Mouse (Mus musculus) ovary, postnatal 10 days (tissue): Measurements from ENCODE around the gene Rangap1.
"Not testable (repeated sequence)": the region's sequence is repeated elsewhere in the genome, so short reads cannot be mapped to it uniquely, and the experiment has no call there.

ENCODE experiments used
- DNase-seq: peaks from one replicate; pipeline ENCODE4 v3.0.0; 2022; ENCODE audit warnings: low spot score

Gene Rangap1

GRCm38 (mm10) chr15:81742368-81742767 lies 3.0 kb downstream of the Rangap1 start:
- not testable (repeated sequence) for DNase-seq

GRCm38 (mm10) chr15:81739924-81740323 lies 5.4 kb downstream of the Rangap1 start:
- no peak for DNase-seq

GRCm38 (mm10) chr15:81739296-81739695 lies 6.0 kb downstream of the Rangap1 start:
- no peak for DNase-seq

GRCm38 (mm10) chr15:81735075-81735474 lies 10.3 kb downstream of the Rangap1 start:
- no peak for DNase-seq

GRCm38 (mm10) chr15:81729792-81730635 lies 15.3 kb downstream of the Rangap1 start:
- peak; percentile 76 for DNase-seq

GRCm38 (mm10) chr15:81729241-81729791 lies 16.0 kb downstream of the Rangap1 start:
- DNase-seq = no peak

GRCm38 (mm10) chr15:81725965-81726364 lies 19.4 kb downstream of the Rangap1 start:
- no peak for DNase-seq

GRCm38 (mm10) chr15:81723653-81724052 lies 21.7 kb downstream of the Rangap1 start:
- DNase-seq = no peak

- DNase-seq = no peak
Measured at GRCm38 (mm10) chr15:81722361-81722760, 23.0 kb downstream of the Rangap1 start.

GRCm38 (mm10) chr15:81719139-81719531 lies 26.2 kb downstream of the Rangap1 start:
- DNase-seq = no peak

GRCm38 (mm10) chr15:81718336-81719138 lies 26.8 kb downstream of the Rangap1 start:
- DNase-seq = no peak

GRCm38 (mm10) chr15:81713742-81714141 lies 31.6 kb downstream of the Rangap1 start:
- no peak for DNase-seq

- no peak for DNase-seq
Measured at GRCm38 (mm10) chr15:81710801-81711200, 34.5 kb downstream of the Rangap1 start.

GRCm38 (mm10) chr15:81709686-81710085 lies 35.6 kb downstream of the Rangap1 start:
- DNase-seq = no peak

- DNase-seq = no peak
Measured at GRCm38 (mm10) chr15:81708991-81709390, 36.3 kb downstream of the Rangap1 start.

- DNase-seq = no peak
Measured at GRCm38 (mm10) chr15:81703094-81703489, 42.2 kb downstream of the Rangap1 start.

- DNase-seq = no peak
Measured at GRCm38 (mm10) chr15:81702306-81703093, 42.8 kb downstream of the Rangap1 start.

GRCm38 (mm10) chr15:81701350-81701749 lies 44.0 kb downstream of the Rangap1 start:
- DNase-seq = not testable (repeated sequence)

GRCm38 (mm10) chr15:81700601-81701000 lies 44.7 kb downstream of the Rangap1 start:
- DNase-seq = no peak

- no peak for DNase-seq
Measured at GRCm38 (mm10) chr15:81700161-81700560, 45.2 kb downstream of the Rangap1 start.

GRCm38 (mm10) chr15:81698532-81698931 lies 46.8 kb downstream of the Rangap1 start:
- no peak for DNase-seq

GRCm38 (mm10) chr15:81697847-81698246 lies 47.5 kb downstream of the Rangap1 start:
- DNase-seq = no peak
